Mouse (Mus musculus) fibroblast of lung, adult 2 months (primary cell): Measurements from ENCODE around the gene Mybpc1.
A peak's percentile ranks its signal among the peaks of the same experiment; 100 is the strongest.

Experiments
- DNase-seq: peaks from one replicate; pipeline ENCODE4 v3.0.0-alpha.2; 2011; ENCODE audit warnings: low read depth

Gene Mybpc1

DNA sequence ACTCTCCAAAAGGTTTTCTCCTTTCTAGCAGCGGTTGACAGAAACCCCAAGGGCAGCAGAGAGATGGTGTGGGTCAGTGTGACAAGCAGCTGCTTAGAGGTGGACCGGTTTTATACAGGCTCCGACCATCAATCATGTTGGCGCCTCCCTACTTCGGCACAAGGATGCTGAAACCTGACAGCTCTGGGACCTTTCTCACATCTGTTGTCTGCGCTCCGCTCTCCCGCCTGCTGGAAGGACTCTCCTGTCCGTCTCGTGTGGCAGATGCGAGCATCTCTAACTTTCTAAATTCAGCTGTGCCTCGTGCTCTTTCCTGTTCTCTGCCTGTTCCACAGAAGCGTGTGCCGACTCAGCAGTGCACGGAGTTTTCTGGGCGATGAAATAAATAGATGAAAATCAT is at the start of gene Mybpc1:
TSS of gene Mybpc1 (minus strand) at position 210 of the 400 bp plus-strand sequence.
- no peak for DNase-seq

DNA sequence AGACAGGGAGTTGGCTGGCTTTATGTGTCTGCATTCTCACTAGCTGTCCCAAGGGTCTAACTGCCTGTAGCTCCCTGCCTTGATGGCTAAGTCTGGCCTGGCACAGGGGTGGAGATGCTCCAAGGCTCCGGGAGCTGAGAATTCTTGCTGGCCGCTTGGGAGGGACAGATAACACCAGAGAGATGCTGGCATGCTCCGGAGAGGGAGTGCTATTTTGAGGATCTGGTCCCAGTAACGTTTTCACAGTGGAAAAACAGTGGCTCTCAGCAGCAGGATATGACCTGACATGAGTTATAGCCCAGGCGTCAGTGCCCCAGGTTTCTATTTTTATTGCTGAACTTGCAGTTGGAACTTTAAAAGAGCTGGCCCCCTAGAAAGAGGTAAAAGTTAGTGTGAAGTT is 40.5 kb upstream of the Mybpc1 start:
- no peak for DNase-seq

DNA sequence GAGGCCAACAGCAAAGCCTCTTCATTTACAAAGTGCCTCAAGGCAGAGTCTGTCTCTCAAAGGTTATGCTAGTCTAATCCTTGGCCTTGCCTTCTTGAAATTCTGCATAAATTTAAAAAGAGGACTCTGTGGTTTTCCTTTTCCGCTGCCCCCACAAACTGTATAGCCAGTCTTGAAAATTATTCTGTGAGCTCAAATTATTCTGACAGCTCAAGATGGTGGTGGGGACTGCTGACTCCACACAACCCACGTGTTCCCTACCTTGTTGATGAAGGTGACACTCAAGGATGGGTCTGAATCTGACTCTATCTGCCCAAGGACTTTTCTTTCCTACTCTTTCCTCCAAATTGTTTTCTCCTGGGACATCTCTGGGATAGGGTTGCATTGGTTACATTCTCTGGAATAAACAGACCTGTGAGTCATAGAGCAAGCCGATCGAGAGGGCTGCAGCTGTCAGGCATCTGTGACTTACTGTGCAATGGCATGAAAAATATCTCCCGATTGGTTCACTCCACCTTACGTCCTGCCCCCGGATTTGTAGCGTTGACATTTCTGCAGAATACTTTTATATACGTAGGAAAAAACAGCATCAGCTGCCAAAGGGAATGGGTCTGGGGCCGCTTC is 26.5 kb upstream of the Mybpc1 start:
- peak; percentile 11 for DNase-seq

DNA sequence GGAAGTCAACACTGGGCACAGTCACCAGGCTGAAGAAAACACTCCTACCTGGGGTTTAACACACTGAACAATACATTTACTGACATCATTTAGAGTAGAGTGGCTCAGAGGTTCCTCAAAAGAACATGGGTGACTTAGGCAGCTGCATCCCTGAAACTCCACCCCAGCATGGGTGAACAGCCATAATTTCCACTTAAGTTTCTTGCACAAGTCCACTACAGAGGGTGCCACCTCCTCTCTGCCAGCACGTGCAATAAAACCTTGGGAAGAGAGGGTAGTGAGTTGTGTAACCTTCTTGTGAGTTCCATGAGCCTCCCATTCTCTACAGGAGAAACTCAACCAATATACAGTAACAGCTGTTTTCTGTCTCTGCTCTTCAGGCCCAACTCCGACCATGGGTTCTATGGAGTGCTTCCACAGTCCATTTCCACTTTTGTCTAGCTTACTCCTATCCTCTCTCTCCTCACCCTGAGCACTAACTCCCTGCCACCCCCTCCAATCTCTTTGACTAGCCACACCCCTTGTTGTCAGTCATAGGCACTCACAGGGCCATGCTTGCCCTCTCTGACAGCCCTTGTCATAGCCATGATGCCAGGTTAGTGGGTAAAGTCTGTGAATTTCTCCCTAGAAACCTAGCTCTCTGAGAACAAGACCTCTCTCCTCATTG is 25.8 kb upstream of the Mybpc1 start:
- DNase-seq, result no peak

DNA sequence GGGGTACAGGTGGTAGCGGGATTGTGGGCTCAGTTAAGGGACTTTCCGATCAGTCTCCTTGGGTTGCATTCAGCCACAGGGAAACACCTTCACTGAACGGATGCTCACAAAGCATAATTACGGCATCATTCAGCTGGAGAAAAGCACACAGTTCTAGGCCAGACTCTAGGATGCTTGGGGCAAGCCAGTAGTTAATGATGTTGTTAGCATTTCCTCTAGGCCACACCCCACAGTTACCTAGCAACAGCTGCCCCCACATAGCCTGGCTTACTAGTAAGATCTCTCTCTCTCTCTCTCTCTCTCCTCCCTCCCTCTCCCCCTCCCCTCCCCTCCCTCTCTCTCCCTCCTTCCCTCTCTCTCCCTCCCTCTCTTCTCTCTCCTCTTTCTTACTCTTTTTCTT is 22.1 kb upstream of the Mybpc1 start:
- no peak for DNase-seq

DNA sequence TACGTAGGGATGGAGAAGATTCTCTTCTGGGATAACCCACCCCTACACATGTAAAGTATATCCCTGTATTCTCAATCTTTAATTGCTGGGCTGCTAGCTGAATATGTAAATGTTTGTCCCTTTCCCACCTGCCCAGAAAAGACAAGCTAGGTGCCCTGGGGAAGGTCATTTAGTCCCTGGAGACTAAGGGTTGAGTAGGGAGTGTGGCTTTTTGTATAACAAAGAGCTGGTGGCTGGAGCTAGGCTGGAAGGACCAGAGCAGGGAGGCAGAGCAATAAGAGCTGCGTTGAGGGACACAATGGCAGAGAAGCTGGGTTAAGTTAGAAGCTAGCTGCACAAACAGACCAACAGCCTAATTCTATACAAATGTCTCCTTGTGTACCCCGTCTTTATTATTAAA is 21.2 kb upstream of the Mybpc1 start:
- DNase-seq, result no peak

DNA sequence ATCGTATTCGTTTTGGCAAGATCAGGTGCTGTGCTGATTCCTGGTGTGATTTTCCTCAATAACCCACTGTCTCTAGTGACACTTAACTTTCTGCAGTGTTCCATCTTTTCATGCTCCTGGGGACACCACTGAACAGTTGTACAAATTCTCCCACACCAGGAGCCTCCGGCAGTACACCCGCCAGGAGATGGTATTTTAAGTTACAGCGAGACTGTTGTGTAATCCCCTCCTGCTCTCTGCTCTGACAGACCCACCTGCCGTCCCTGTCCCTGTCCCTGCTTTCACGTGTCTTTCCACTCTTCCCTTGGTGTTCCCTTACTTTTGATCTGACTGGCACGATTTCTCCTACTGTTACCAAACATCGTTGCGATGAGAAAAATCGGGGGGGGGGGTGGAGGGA is 19.3 kb upstream of the Mybpc1 start:
- no peak for DNase-seq

DNA sequence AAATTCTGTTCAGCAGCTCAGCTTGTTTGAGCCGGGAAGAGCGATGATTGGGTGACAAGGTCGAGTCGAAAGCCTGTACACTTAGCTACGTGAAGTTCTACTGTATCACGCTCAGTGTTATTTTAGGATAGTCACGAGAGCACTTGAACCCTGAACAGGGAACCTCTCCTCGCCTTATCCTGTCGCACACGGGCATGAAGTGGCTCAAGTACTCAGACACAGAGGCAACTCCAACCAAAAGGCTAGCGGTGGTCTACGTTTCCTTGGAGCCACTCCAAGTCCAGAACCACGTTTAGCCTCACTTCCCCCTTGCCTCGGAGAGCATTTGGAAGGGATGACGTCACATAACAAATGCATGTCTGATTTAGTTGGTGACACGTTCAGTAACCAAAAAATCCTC is 17.7 kb upstream of the Mybpc1 start:
- no peak for DNase-seq

DNA sequence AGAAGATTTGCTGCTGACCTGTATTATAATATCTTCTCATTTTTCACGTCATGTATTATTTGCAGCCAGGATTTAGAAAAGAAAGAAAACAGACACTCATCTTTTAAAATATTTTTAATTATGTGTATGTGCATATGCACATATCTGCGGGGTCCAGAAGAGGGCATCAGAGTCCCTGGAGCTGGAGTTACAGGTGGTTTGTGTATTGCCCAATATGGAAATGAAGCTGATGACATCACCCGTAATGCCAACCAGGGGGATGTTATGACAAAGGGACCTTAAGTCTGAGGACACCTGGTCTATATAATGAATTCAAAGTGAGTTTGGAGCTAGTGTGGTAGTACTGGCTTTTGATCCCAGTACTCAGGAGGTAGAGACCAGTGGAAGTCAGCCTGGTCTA is 15.9 kb upstream of the Mybpc1 start:
- no peak for DNase-seq

DNA sequence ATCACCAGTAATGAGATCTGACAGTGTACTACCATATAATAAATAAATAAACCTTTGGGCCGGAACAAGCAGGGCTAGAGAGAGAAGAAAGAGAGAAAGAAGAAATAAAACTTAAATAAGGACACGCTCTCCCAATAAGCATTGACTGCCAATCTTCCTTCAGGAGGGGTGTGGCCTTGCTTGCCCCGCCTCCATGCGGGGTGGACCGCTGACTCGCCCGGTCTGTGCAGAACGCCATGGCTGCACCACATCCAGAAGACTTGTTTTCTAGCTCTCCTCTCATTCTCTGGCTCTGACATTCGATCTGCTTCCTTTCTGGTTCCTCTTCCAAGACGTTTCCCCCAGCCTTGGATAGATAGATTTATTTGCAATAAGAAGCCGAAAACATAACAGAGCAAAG is 8.1 kb upstream of the Mybpc1 start:
- no peak for DNase-seq

DNA sequence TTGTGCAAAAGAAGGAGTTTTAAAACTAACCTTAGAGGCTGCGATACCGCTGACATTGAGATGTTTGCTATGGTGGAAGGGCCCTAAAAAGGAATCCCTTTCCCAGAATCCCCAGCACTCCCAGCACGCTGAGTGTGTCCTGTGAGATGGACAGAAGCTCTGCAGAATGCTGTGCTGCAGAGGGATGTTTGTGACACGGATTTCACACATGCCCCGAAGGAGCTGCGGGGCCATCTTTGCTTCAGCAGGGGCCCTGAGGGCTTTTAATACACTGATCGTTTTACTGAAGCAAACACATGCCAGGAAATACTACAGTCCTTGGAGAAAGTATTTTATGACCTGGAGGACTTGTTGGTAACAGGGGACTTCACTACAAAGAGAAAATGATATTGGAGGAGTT is 1.7 kb upstream of the Mybpc1 start:
- DNase-seq, result no peak

DNA sequence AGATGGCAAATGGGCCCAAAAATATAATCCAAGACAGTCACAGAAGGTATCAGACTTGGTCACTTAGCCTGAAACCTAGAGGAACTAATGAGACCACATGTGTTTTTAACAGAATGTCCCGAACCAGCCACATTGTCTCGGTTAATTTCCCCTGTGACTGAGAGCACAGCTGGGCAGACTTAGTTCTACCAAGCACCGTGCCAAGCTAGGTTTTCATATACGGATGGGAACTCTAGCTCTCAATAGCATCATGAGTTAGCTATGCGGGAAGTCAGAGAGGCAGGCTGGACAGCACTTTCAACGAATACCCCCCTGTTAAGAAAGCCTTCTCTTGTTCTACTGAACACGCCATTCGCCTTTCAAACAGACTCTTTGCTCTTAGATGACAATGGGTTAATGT is 1.1 kb upstream of the Mybpc1 start:
- DNase-seq, result no peak

DNA sequence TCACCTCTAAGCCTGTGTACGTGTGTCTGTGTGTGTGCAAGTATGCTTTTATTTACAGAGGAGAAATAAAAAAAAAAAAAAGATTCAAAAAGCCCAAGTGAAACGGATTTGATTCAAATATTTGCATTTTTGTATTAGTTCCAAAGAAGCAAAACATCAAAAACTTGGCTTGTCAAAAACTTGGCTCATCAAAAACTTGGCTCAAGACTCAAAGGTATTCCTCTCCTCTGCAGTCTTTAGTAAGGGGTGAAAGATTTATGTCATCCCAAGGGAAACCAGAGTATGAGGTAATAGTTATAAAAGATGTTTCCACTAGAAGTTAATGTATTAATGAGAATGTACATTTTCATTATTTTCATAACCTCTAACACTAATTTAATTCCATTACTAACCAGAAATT is 1.2 kb downstream of the Mybpc1 start:
- no peak for DNase-seq

DNA sequence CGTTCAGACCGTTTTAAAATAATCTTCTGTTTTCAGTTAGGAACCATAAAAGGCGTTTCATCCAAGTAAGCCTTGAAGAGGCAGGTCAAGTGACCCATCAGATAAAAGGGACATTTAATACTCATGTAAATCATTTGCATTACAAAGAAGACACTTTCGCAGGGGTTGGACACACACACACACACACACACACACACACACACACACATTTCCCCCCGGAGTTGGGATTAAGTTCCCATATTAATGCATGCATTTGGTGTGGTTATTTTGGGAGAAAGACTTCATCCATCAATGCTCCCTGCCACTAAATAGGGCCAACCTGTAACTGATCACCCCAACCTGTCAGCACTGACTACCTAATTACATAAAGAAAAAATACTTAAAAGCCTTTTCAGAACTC is 1.7 kb downstream of the Mybpc1 start:
- DNase-seq, result no peak

DNA sequence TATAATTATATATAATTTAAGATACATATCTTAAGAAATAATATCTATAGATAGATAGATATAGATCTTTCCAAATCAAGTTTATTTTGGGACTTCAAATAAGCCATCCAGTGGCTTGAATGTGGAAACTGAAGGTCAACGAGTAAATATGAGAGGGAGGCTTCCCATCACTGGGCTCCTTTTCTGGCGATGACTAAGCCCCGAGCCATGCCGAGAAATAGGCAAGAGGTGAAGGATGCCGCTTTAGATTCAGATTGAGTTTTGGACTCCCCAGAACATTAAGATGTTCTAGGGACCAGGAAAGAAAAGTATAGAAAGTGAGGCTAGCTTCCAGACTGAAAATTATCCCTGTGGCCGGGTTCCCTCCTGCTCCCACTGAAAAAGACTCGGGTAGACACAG is 4.4 kb downstream of the Mybpc1 start:
- DNase-seq, result no peak

DNA sequence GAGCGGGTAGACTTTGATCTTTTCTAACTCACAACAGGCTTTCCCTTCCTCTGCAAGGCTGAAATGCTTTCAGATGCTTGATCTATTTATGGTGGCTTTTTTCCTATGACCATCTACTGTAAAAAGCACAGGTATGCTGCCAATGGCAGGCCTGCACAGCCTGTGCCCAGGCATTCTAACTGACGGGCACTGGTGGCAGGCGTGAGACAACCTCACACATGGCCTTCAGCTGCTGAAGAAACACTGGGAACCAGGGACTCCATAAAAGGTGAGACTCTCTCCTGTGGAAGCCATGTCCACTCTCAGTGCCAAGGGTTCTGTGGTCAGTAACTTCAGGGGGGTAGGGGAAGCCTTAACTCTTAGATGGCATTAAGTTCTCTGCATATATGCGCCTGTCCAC is 12.6 kb downstream of the Mybpc1 start:
- no peak for DNase-seq

DNA sequence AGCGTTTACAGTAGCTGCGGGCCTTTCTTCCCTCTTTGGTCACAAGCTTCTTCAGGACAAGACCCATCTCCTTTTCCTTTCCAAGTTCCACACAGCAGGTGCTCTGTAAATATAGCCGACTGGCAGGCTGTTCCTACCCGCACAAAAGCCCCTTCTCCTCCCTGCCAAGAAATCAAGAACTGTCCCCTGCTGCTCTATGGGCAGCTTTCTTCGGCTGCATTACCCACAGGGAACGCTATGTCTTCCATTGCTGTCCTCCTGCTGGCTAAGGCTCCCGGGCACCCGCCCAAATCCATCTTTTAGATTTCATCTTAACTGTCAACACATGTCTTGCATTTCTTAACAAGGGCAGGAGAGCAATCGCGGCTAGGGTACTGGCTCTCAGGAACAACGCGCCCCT is 13.9 kb downstream of the Mybpc1 start:
- no peak for DNase-seq

DNA sequence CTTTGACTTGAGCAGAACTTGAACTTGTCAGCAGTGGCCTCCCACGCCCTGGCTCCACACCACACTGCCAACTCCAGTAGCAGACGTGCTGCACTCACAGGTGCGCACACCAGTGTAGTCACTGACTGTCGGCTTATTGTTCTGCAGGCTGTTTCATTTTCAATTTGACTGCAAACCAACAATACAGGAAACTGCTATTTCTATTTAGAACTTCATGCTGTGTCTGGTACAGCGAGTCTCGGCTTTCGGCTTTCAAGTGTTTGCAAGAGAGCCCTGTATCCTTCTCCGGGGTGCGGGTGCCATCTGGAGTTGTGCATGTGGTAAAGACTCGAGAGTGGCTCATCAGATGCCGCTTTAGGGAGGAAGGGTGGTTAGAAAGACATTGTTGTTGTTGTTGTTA is 20.5 kb downstream of the Mybpc1 start:
- no peak for DNase-seq

DNA sequence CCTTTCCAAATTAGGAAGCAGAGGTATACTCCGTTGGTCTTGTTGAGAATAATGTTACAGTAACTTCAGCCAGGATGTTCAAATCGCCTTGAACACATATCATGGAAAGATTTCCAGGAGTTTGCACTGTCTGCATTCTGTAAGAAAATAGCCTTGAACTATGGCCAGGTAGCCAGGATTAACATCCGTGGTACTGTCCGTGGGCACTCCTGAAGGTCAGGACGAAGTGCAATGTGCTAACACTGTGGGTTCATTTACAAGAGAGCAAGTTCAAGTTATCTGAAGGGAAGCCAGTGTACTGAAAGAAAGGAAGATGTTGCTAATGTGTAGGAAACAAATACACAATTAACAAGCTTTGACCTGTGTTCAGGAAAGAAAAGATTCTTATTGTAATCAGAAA is 24.2 kb downstream of the Mybpc1 start:
- no peak for DNase-seq

DNA sequence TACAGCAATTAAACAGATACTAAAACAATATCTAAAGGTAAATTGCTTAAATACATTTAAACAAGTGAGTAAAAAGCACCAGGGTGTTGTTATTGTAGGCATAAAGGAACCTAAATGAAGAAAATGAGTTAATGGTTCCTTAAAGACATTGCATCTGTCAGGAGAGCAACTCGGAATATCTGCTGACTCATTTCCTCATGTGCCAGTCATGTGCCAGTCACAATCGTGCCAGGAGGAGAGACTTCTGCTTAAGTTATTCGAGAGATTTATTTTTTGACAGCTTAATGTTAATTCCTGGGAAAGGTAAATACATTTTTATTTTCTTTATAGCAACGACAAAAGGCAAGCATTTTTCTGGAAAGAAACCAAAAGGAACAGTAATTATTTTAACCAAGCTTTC is 26.3 kb downstream of the Mybpc1 start:
- DNase-seq, result no peak

DNA sequence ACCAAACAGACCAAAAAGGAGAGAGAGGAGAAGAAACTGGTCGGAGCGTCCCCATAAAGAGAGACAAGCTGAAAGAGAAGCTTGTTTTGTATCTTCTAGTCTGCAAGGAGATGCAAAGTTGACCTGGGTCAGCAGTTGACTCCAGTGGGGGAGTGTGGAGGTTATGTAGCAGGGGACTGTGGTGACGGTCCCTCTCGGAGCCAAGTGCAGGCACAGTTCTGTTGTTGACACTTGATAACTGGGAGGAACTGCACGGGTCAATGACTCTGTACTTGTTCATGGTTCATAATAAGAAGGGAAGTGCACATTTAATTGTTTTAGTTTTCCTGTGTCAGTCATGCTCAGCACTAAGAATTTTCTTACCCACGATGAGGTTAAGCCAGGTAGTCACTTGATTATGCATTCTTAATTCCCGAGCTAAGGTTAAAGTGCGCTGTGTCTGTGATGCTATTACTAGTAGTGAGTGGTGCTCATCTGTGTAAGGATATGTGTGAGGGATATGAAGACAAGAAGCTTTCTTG is 30.8 kb downstream of the Mybpc1 start:
- no peak for DNase-seq

DNA sequence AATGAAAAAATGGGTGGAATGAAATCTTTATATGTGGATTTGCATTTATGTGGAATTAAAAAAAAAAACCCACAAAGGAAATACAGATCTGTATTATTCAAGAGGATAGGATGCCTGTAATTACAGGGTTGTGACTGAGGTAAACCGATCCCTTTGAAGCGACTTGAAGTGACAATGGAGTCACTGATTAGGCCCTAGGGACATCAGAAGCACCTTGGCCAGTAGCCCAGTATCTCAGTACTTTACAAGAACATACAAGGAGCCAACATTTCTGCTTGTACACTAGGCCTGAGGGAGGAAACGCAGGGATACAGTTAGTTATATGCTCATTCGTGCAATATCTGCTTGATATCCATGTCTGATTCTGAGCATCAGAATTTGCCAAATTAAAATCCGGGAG is 32.8 kb downstream of the Mybpc1 start:
- DNase-seq, result no peak

DNA sequence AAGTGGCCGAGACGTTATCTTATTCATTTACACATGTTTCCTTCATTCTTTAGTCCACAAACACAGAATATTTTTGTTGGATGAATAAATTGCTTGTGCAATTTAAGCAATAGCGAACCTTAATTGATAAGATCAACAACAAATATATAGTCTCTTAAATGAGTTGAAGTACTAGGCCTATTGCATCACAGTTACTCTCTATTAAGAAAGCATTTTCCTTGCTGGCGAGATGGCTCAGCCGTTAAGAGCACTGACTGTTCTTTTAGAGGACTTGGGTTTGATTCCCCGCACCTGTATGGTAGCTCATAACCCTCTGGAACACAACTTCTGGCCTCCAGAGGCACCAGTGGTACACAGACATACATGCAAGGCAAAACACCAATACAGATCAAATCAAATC is 47.9 kb downstream of the Mybpc1 start:
- DNase-seq, result no peak

DNA sequence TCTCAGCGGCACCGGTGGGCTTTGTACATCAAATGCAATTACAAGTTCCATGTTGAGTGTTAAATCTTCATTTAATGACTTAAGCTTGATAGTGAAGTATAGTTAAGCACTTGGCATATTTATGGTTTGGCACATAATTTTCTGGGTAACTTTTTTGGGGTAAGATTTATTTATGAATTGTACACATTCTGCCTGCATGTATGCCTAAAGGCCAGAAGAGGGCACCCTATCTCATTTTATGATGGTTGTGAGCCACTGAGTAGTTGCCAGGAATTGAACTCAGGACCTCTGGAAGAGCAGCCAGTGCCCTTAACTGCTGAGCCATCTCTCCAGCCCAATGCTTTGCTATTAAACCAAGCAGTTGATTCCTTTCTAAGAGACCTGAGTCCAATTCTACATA is 52.2 kb downstream of the Mybpc1 start:
- no peak for DNase-seq
